Mouse (Mus musculus): ENCODE data around the gene Rab14.

DNA sequence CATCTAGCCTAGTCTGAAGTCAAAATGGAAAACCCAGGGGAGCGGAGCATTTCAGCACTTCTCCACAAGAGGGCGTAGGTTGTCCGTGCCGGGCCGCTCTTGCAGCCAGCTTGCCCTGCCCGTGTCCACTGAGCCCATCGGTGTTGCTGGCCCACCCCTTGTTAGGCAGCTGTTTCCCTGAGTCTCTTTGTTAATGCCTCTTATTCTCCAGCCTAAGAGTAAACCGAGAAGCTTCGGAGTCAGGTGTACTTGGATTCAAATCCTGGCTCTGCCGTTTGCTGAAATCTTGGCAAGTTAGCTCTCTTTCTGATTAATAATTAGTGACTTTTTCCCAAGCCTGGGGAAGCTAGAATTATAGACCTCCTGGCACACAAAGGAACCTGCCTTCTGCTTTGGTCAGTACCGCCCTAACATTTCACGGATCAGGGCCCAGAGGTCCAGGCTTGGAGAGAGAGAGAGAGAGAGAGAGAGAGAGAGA, 14.0 kb upstream of the Rab14 start:
- TF ChIP-seq CTCF (conservative IDR thresholded peaks at IDR 0.05; ENCODE audit: insufficient read depth, insufficient read length, low read depth, low read length), result peak; percentile 95
- no peak for TF ChIP-seq POLR2A (IDR thresholded peaks at IDR 0.05; ENCODE audit: low read depth, low read length)

All from kidney, adult 2 months (tissue).